10 mouse cellular contexts compared by ENCODE assay signal in genomic region chr5:137131490-137131889, GRCm38 (mm10). TPM values are rescaled to one million over a fixed set of nuclear protein-coding genes. Genes with fewer than 3 reads are reported as not detected.
DNase-seq lines count a peak whose midpoint lies in the region; ATAC-seq lines count a peak whose summit lies in the region.
"Had no signal": no experiment of that assay in that cellular context is flagged by ENCODE, and none has a peak within 500 bp of the region (broad histone marks: within the 10 kb centered on the region; RNA-seq: fewer than 3 reads in every experiment).

No protein-coding gene starts in this region.

- intact Hi-C loops in heart, postnatal 25 days (cut with DNase I) = loop anchor here (1.0 to 5.0 kb wide), 3 partner anchors 155 to 351 kb away; no protein-coding TSS in a partner anchor

- no peaks in the 10 kb centered on the region for H3K4me1 ChIP-seq in intestine, embryonic 16.5 days (ENCODE audit: control insufficient read depth, insufficient read depth, low read length)
- H3K4me1 ChIP-seq in stomach, embryonic 15.5 days = no peaks in the 10 kb centered on the region

- no peaks in the 10 kb centered on the region for H3K36me3 ChIP-seq in intestine, embryonic 16.5 days (ENCODE audit: control insufficient read depth, insufficient read depth, low read length)
- no peaks in the 10 kb centered on the region for H3K36me3 ChIP-seq in stomach, embryonic 15.5 days
- H3K36me3 ChIP-seq: embryonic facial prominence, embryonic 12.5 days had no signal

- H3K9me3 ChIP-seq in intestine, embryonic 16.5 days (ENCODE audit: control insufficient read depth, low read length) = no peaks in the 10 kb centered on the region
- H3K9me3 ChIP-seq in stomach, embryonic 15.5 days = no peaks in the 10 kb centered on the region
- H3K9me3 ChIP-seq: embryonic facial prominence, embryonic 12.5 days had no signal

- peak; percentile 49 for ATAC-seq in activated CD4-positive, CD25-positive, alpha-beta regulatory T cell, adult 4 months
- peak; percentile 58 for ATAC-seq in intestine, embryonic 16.5 days
- ATAC-seq in stomach, embryonic 15.5 days (ENCODE audit: insufficient read depth, low FRiP score, low read depth) = peak; percentile 63

- no peak overlapping the region for H3K4me3 ChIP-seq in intestine, embryonic 16.5 days (ENCODE audit: low read length)
- no peak overlapping the region for H3K4me3 ChIP-seq in stomach, embryonic 15.5 days (replicated peaks)
- H3K4me3 ChIP-seq: embryonic facial prominence, embryonic 12.5 days had no signal

- DNase-seq in heart, adult 11 months = peak; percentile 89
- no peak for DNase-seq in heart, postnatal 25 days (ENCODE audit: low spot score)
- peak; percentile 59 for DNase-seq in A20 (ENCODE audit: low read depth, low spot score)
- peak; percentile 86 for DNase-seq in embryo, embryonic 10.5 days (ENCODE audit: low spot score)
- peak; percentile 77 for DNase-seq in lung, postnatal 10 days

- H3K9ac ChIP-seq in intestine, embryonic 16.5 days (ENCODE audit: low read depth, low read length) = no peak overlapping the region
- H3K9ac ChIP-seq in stomach, embryonic 15.5 days = no peak overlapping the region
- H3K9ac ChIP-seq: embryonic facial prominence, embryonic 12.5 days had no signal

- H3K27ac ChIP-seq in intestine, embryonic 16.5 days (ENCODE audit: low read length) = no peak overlapping the region
- H3K27ac ChIP-seq in stomach, embryonic 15.5 days = no peak overlapping the region
- H3K27ac ChIP-seq: embryonic facial prominence, embryonic 12.5 days had no signal

- H3K4me2 ChIP-seq in intestine, embryonic 16.5 days (ENCODE audit: low read depth, low read length) = no peak overlapping the region
- no peak overlapping the region for H3K4me2 ChIP-seq in stomach, embryonic 15.5 days
- H3K4me2 ChIP-seq: embryonic facial prominence, embryonic 12.5 days had no signal

- WGBS in intestine, embryonic 16.5 days = 2% methylated on average over 3 of the region's 3 CpGs
- 3% methylated on average over 3 of the region's 3 CpGs for WGBS in stomach, embryonic 15.5 days

- H3K27me3 ChIP-seq in intestine, embryonic 16.5 days (replicated peaks; ENCODE audit: control insufficient read depth, insufficient read depth, low read length) = no peaks in the 10 kb centered on the region
- H3K27me3 ChIP-seq in stomach, embryonic 15.5 days (replicated peaks) = no peaks in the 10 kb centered on the region; the same call in 1 of the 2 replicates
- H3K27me3 ChIP-seq: embryonic facial prominence, embryonic 12.5 days had no signal

RNA-seq across cellular contexts. Expression of gene Trim56, which starts 15.5 kb away (rescaled TPM):
- 10 to 100 TPM; 18.0 to 22.0 TPM for total RNA-seq in heart, postnatal 25 days (2021)
- polyA plus RNA-seq in activated CD4-positive, CD25-positive, alpha-beta regulatory T cell, adult 4 months (2017; shearing (Covaris generic)) = 10 to 100 TPM; 15.1 to 15.6 TPM
- polyA plus RNA-seq in intestine, embryonic 16.5 days (2015; fragmentation: Nextera tagmentation; extraction: Ambion mirVana) = 5.5 and 6.5 TPM in 2 replicates
- polyA plus RNA-seq in stomach, embryonic 15.5 days (2015; fragmentation: Nextera tagmentation; extraction: Ambion mirVana) = 9.7 and 10.2 TPM in 2 replicates

RNA-seq across cellular contexts. Expression of gene Muc3, which starts 17.6 kb away (rescaled TPM):
- not detected for total RNA-seq in heart, postnatal 25 days (2021)
- polyA plus RNA-seq in activated CD4-positive, CD25-positive, alpha-beta regulatory T cell, adult 4 months (2017; shearing (Covaris generic)) = under 1 TPM in 1 of 2 experiments, not detected in 1; 0.22 TPM
- 5.6 and 6.1 TPM in 2 replicates for polyA plus RNA-seq in intestine, embryonic 16.5 days (2015; fragmentation: Nextera tagmentation; extraction: Ambion mirVana)
- polyA plus RNA-seq in stomach, embryonic 15.5 days (2015; fragmentation: Nextera tagmentation; extraction: Ambion mirVana) = 0.54 and 1.9 TPM in 2 replicates
- polyA plus RNA-seq: embryonic facial prominence, embryonic 12.5 days; lung, embryonic 16.5 days had no signal

RNA-seq across cellular contexts. Expression of gene Serpine1, which starts 59.4 kb away (rescaled TPM):
- total RNA-seq in heart, postnatal 25 days (2021) = 10 to 100 TPM; 18.3 to 27.6 TPM
- polyA plus RNA-seq in activated CD4-positive, CD25-positive, alpha-beta regulatory T cell, adult 4 months (2017; shearing (Covaris generic)) = not detected
- polyA plus RNA-seq in intestine, embryonic 16.5 days (2015; fragmentation: Nextera tagmentation; extraction: Ambion mirVana) = 0.24 and 0.29 TPM in 2 replicates
- polyA plus RNA-seq in stomach, embryonic 15.5 days (2015; fragmentation: Nextera tagmentation; extraction: Ambion mirVana) = 0.12 and 0.35 TPM in 2 replicates
